Mouse (Mus musculus): ENCODE measurements around the gene Sdr9c7.
A peak's percentile ranks its signal among the peaks of the same experiment; 100 is the strongest.
"Not testable (repeated sequence)": the region's sequence is repeated elsewhere in the genome, so short reads cannot be mapped to it uniquely, and the experiment has no call there.

The Sdr9c7 gene

DNA sequence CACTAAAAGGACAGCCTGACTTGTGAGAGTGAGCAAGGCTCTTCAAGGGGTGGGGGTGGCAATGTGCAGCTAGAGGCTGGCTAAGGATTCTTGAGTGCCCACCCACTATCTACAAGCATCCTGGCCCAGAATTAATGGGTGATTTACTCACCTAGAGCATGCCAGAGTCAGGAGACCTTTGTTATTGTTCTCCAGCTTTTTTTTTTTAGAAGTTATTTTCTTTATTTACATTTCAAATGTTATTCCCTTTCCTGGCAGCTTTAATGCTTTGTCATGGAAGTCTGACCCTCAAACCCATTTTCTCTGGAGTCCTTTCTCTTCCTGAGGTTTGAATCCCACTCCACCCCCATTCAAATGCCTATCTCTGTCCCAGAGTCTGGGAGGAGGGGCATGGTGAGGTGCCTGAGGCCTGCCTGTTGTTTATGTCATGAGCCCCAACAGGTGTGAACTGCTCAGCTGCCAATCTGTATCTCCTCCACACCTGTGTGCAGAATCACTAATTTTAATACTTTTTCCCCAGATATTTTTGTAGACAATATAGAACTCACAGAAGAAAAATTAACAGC lies 9.2 kb downstream of the Sdr9c7 start:
- no peak for DNase-seq (ENCODE audit: low spot score in 2 of 2)

DNA sequence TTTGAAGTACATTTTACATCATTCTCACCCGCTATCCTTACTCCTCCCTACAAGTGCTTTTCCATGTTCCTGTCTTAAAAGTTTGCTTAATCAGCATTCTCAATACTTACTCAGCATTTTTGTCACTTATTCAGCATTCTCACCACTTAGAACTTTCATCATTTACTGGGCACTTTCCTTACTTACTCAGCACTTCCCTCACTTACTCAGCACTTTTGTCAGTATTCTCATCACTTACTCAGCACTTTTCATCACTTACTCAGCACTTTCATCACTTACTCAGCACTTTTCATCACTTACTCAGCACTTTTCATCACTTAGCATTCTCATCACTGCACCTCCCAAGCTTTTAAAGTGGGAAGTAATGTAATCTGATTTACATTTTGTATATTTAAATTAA lies 17.3 kb downstream of the Sdr9c7 start:
- DNase-seq (ENCODE audit: low spot score in 2 of 2) = no peak

DNA sequence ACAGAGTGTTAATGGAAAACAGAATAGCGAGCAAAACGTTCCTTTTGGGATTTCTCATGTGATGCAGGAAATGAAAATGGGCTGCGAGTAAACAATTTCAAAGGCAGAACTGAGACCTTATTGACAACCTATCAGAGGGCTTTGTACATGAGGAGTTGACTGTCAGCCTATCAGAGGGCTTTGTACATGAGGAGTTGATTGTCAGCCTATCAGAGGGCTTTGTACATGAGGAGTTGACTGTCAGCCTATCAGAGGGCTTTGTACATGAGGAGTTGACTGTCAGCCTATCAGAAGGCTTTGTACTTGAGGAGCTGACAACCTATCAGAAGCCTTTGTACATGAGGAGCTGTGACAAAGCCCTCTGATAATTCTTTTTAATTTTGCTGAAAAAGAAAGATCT lies 18.9 kb downstream of the Sdr9c7 start:
- DNase-seq (ENCODE audit: low spot score in 2 of 2) = not testable (repeated sequence)

DNA sequence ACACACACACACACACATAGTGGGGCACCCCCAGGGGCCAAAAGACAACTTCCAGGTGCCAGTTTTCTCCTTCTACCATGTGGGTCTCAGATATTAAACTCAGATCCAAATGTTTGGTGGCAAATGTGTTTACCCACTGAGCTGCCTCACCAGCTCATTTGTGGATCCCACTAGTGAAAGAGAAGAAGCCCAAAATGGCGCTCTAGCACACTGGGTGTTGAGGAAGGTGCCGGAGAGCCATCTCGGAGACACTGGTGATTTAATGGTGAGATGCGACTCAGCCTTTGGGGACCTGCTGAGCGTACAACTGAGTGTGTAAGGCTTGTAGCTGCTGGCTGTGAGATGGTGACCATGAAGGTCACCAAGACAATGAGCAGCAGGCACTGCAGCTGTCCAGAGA lies 19.3 kb downstream of the Sdr9c7 start:
- DNase-seq (ENCODE audit: low spot score in 2 of 2) = no peak

- DNase-seq (ENCODE audit: low spot score in 2 of 2) = no peak
These were observed 23.9 kb downstream of the Sdr9c7 start for GRCm38 (mm10) chr10:127922241-127922640.

DNA sequence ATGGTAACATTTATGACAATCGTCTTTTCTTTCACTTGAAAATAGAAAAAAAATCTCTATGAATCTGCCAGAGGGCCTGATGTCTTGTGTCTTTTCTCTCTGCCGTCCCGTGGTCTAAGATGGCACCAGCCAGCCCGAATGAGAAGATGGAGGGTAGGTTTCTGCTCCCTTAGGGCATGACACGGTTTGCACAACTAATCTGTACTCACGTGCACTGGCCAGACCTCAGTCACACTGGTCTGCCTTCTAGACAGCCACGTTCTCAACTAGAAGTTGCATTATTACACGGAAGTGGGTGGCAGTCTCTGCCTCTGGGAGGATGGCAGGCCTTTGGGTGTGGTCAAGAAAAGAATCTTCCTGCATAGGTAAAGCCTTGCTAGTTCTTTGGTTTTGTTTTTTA lies 24.7 kb downstream of the Sdr9c7 start:
- no peak for DNase-seq (ENCODE audit: low spot score in 2 of 2)

- no peak for DNase-seq (ENCODE audit: low spot score in 2 of 2)
These were observed 26.5 kb downstream of the Sdr9c7 start for GRCm38 (mm10) chr10:127924597-127925378.

GRCm38 (mm10) chr10:127927737-127928136 lies 29.4 kb downstream of the Sdr9c7 start:
- no peak for DNase-seq (ENCODE audit: low spot score in 2 of 2)

GRCm38 (mm10) chr10:127932290-127932926 lies 34.1 kb downstream of the Sdr9c7 start:
- DNase-seq (ENCODE audit: low spot score in 2 of 2) = no peak

DNA sequence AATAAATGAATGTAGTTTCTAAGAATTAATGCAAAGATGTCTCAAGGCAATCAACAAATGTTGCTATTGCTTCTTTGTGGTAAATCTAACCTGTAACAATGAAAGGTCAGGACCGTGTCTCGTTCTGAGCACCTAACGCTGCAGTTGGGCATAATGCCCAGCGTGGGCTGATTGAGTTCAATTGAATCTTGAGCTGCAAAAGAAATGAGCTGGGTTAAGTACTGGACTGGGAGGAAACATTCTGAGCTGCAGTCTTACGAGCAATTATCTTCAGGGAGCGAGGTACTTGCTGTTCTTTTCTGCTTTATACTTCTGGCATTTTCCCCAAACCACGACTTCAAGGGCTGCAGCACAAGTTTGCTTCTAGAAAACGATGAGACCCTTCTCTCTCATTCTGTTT lies 38.0 kb downstream of the Sdr9c7 start:
- DNase-seq (ENCODE audit: low spot score in 2 of 2) = no peak

- DNase-seq (ENCODE audit: low spot score in 2 of 2) = no peak
These were observed 38.6 kb downstream of the Sdr9c7 start for GRCm38 (mm10) chr10:127936747-127937409.

DNA sequence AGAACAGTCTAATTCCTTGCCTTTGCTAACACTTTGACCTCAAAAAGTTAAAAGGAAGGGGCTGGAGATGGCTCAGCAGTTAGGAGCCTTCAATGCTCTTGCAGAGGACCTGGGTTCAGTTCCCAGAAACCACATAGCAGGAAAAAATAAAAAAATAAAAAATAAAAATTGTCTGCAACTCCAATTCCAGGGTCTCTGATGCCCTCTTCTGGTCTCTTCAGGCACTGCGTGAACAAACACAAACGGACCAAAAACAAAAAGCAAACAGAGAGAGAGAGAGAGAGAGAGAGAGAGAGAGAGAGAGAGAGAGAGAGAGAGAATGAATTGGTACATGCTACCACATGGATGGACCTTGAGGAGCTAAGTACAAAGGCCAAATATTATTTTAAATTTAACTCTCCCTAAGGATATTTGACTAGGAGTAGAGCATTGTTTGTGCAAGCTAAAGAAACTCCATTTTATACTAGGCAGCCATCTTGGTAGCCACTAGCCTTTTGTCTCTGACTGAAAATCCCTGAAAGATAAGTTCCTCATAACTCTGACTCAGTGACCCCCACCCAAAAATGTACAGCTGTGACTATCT lies 39.2 kb downstream of the Sdr9c7 start:
- DNase-seq (ENCODE audit: low spot score in 2 of 2) = peak in 1 of 2 experiments; percentile 28

DNA sequence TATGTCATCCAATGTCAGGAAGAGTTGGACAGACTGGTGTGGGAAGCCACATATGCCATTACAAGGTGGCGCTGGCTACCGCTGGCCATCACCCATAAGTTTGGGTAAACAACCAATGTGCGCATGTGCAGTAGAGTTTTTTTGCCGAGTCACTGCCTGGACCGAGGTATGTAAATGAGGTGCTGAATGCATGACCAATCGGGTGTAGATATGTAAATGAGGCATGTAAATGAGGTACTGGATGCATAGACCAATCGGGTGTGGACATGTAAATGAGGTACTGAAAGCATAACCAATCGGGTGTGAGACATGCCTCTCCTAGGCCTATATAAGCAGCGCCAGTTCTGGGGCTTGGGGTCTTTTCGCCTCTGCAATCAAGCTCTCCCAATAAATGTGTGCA lies 41.3 kb downstream of the Sdr9c7 start:
- DNase-seq (ENCODE audit: low spot score in 2 of 2) = not testable (repeated sequence)

- peak in 1 of 2 experiments; percentile 18 for DNase-seq (ENCODE audit: low spot score in 2 of 2)
These were observed 47.2 kb downstream of the Sdr9c7 start for GRCm38 (mm10) chr10:127945432-127946064.

- no peak for DNase-seq (ENCODE audit: low spot score in 2 of 2)
These were observed 51.3 kb downstream of the Sdr9c7 start for GRCm38 (mm10) chr10:127949596-127950130.

DNA sequence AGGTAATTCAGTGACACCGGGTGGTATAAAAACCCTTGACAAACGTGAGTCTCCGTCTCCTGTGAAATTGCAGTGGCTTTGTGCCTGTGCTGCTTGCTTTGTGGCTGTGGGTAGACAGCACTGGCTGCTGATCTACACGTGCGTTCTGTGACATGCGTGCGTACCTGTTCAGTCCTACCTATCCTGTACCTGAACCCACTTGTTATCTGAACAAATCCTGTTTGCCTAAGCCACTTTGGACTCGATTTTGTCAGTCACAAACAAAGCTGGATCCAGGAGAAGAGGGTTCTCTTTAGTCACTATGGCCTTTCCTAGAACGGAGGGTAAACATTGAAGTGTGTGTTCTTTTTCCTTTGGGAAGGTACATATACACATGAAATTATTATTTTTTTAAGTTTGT lies 53.1 kb downstream of the Sdr9c7 start:
- DNase-seq (ENCODE audit: low spot score in 2 of 2) = no peak

DNA sequence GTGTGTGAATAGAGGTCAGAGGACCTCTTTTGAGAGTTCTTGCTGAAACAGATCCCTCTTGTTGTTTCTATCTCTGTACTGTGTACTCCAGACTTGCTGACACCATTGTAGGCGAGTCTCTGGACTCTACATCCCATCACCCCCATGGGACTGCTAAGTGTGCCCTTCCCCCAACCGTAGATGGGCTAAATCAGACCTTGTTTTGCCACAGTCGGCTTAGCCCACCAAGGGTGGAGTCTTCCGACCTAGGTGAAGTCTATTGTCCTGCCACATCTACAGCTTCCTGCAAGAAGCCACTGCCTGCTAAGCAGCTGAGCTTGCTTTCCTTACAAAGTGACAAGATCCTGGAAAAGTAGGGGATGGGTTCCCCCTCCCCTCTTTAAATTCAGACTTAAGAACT lies 53.5 kb downstream of the Sdr9c7 start:
- DNase-seq (ENCODE audit: low spot score in 2 of 2) = no peak

- no peak for DNase-seq (ENCODE audit: low spot score in 2 of 2)
These were observed 56.7 kb downstream of the Sdr9c7 start for GRCm38 (mm10) chr10:127955034-127955433.

GRCm38 (mm10) chr10:127956168-127956816 lies 58.0 kb downstream of the Sdr9c7 start:
- peak; percentile 54 to 89 for DNase-seq (ENCODE audit: low spot score in 2 of 2)

DNA sequence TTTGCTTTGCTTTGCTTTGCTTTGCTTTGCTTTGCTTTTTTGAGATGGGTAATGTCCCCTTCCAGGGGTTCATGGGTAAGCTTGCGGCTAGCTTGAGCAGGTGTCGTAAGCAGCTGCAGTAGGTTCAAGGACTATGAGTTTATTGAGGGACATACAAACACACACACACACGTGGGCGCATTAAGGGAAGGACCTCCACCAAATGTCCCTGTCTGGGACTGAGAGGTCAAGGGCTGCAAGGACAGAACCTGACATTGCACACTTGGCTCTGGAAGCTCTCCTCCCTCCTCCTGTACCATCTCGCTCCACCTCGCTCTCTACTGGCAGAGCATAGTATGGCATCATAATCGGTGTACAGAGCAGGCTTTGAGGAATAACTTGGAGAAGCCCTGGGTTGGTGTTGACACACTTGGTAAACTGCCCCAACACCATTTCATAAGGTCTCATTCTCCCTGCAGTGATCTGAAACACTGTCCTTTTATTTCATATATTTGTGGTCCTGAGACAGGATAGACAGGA lies 60.9 kb downstream of the Sdr9c7 start:
- no peak for DNase-seq (ENCODE audit: low spot score in 2 of 2)

All from spleen, postnatal 4 days (tissue).